Mouse (Mus musculus) intestine, embryonic 16.5 days (tissue): Measurements from ENCODE around the gene Serpinb1c. TPM values are rescaled to one million over a fixed set of nuclear protein-coding genes. Genes with fewer than 3 reads are reported as not detected.
"Not testable (repeated sequence)": the region's sequence is repeated elsewhere in the genome, so short reads cannot be mapped to it uniquely, and the experiment has no call there.

Source experiments
- ATAC-seq: fragments of 200-750 bp; cut with Nextera tagmentation; 2 replicates; pipeline ENCODE4 v1.8.0; 2017; ENCODE audit warnings: moderate TSS enrichment, moderate library complexity
- H3K27ac ChIP-seq: fragments of 300-500 bp; sonication (generic); 2 replicates; pipeline ENCODE4 v1.5.1; 2014; ENCODE audit warnings: mild to moderate bottlenecking, low read length
- H3K27me3 ChIP-seq: fragments of 300-500 bp; sonication (generic); replicated peaks from 2 replicates; pipeline ENCODE4 v1.6.1; 2014; ENCODE audit warnings: low read length, control low read depth, mixed read lengths; ENCODE audit not compliant: control insufficient read depth, insufficient read depth
- H3K36me3 ChIP-seq: fragments of 300-500 bp; sonication (generic); 2 replicates; pipeline ENCODE4 v1.6.1; 2014; ENCODE audit warnings: low read length, control low read depth; ENCODE audit not compliant: control insufficient read depth, insufficient read depth
- H3K4me1 ChIP-seq: fragments of 300-500 bp; sonication (generic); 2 replicates; pipeline ENCODE4 v1.6.1; 2014; ENCODE audit warnings: low read length, control low read depth, mixed read lengths; ENCODE audit not compliant: control insufficient read depth, insufficient read depth
- H3K4me2 ChIP-seq: fragments of 300-500 bp; sonication (generic); 2 replicates; pipeline ENCODE4 v1.6.1; 2014; ENCODE audit warnings: low read depth, low read length, control low read depth
- H3K4me3 ChIP-seq: fragments of 300-500 bp; sonication (generic); 2 replicates; pipeline ENCODE4 v1.5.1; 2014; ENCODE audit warnings: mild to moderate bottlenecking, low read length
- H3K9ac ChIP-seq: fragments of 300-500 bp; sonication (generic); 2 replicates; pipeline ENCODE4 v1.6.1; 2014; ENCODE audit warnings: low read depth, low read length
- H3K9me3 ChIP-seq: fragments of 300-500 bp; sonication (generic); 2 replicates; pipeline ENCODE4 v1.6.1; 2016; ENCODE audit warnings: low read length, control low read depth; ENCODE audit not compliant: control insufficient read depth
- WGBS: fragments of 180-500 bp; shearing (Covaris S2); extraction: QIAGEN DNeasy Blood & Tissue Kit; methylation state at CpG from one replicate; pipeline ENCODE4 v1.1.7; 2014; 5-methylcytosine and 5-hydroxymethylcytosine counted together
- polyA plus RNA-seq: library from polyadenylated mRNA; unstranded; fragments of >200 nt; fragmentation: Nextera tagmentation; extraction: Ambion mirVana; gene quantifications from 2 replicates; pipeline ENCODE4 v1.2.1, GENCODE M21; 2015

Gene Serpinb1c
- polyA plus RNA-seq, 1 experiment from 2014 or later: not detected

DNA sequence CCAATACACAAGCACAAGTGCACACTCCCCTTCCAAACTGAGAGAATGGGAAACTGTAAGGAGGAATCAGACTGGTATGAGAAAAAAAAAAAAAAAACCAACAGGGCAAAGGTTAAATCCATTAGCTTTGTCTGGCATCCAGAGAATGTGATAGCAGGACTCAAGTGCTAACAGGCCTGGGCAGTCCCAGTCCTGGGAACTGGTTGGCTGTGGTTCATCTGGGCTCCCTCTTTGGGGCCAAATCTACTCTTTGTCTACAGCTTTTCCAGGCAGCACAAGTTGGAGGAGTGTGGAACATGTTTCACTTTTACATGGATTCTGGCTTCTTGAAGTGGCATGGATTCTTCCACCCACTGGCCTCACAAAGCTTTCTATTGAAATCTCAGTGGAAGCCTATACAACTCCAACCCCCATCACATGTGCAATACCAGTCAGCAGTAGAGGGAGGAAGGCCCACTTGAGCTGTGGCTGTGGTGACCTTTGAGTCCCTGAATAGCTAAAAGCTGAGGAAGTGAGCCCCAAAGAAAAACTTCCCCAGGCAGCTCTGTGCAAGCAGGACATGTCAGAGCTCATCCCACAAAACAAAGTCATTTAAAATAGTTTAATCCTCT is 14.9 kb upstream of the Serpinb1c start:
- no peak overlapping the region for H3K9ac ChIP-seq
- no peak overlapping the region for H3K4me3 ChIP-seq
- H3K27me3 ChIP-seq: no peaks in the 10 kb centered on the region
- no peaks in the 10 kb centered on the region for H3K36me3 ChIP-seq
- peak; percentile 60; the same call in 1 of the 2 replicates for ATAC-seq
- H3K27ac ChIP-seq: no peak overlapping the region
- no peaks in the 10 kb centered on the region for H3K9me3 ChIP-seq
- H3K4me1 ChIP-seq: 0 out of 2 replicates have a peak, but pooled peaks cover 4% of the 10 kb centered on the region
- H3K4me2 ChIP-seq: no peak overlapping the region

- Histone ChIP-seq H3K4me1 (0 out of 2 replicates have a peak, but pooled peaks cover 4% of the 10 kb centered on the region), H3K9me3 (no peaks in the 10 kb centered on the region), H3K9ac (no peak overlapping the region), H3K4me3 (no peak overlapping the region), H3K4me2 (no peak overlapping the region), H3K27ac (no peak overlapping the region), H3K27me3 (no peaks in the 10 kb centered on the region), H3K36me3 (no peaks in the 10 kb centered on the region)
- no peak for ATAC-seq
- WGBS: 80% methylated on average over 3 of the region's 3 CpGs
Measured at GRCm38 (mm10) chr13:32908182-32908581, 10.2 kb upstream of the Serpinb1c start.

DNA sequence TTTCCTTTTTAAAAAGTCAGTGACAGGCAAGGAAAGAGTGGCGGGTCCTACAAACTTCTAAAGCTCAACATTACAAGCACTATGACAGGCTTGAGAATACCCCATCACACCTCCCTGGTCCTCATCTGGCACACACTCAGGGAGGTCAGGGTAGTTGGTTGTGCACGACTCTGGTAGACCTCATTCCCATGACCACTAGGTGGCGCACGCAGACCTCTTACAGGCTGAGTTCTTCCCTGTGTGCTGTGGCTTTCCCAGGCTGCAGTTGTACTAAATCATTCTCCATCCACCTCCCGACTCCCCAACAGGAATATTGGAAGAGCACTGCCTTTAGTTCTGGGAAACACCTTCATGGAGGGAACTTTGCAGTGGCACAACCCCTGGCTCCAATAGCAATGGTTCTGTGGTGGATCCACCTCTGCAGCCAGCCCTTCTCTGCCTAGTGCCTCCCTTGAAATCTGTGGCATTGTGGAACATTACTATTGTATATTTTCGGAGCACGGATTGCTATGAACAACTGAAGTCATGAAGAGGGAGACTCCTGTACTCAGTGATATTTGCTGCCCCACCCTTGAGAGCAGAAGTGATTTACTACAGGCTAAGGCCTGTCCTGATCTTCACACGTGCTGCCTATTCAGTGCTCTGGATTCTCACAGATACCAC is 5.3 kb upstream of the Serpinb1c start:
- ATAC-seq: peak; percentile 93
- Histone ChIP-seq H3K27me3 (no peaks in the 10 kb centered on the region), H3K4me1 (no peaks in the 10 kb centered on the region), H3K36me3 (no peaks in the 10 kb centered on the region), H3K27ac (no peak overlapping the region), H3K4me2 (no peak overlapping the region), H3K9ac (no peak overlapping the region), H3K4me3 (no peak overlapping the region), H3K9me3 (no peaks in the 10 kb centered on the region)
- WGBS: 31% methylated on average over 8 of the region's 8 CpGs

GRCm38 (mm10) chr13:32902481-32903015 is 4.5 kb upstream of the Serpinb1c start:
- Histone ChIP-seq H3K27ac (no peak overlapping the region), H3K9me3 (no peaks in the 10 kb centered on the region), H3K4me3 (no peak overlapping the region), H3K9ac (no peak overlapping the region), H3K36me3 (no peaks in the 10 kb centered on the region), H3K27me3 (no peaks in the 10 kb centered on the region), H3K4me1 (no peaks in the 10 kb centered on the region), H3K4me2 (no peak overlapping the region)
- WGBS: 14% methylated on average over 4 of the region's 4 CpGs
- peak; percentile 35; the same call in 1 of the 2 replicates for ATAC-seq

GRCm38 (mm10) chr13:32900639-32901038 is 2.6 kb upstream of the Serpinb1c start:
- ATAC-seq: 0 out of 2 replicates have a peak, but pooled peaks have one; percentile 55
- H3K4me3 ChIP-seq: no peak overlapping the region
- H3K4me2 ChIP-seq: no peak overlapping the region
- 14% methylated on average over 2 of the region's 2 CpGs for WGBS
- H3K27me3 ChIP-seq: no peaks in the 10 kb centered on the region
- no peaks in the 10 kb centered on the region for H3K9me3 ChIP-seq
- no peak overlapping the region for H3K9ac ChIP-seq
- H3K4me1 ChIP-seq: no peaks in the 10 kb centered on the region
- H3K27ac ChIP-seq: no peak overlapping the region
- H3K36me3 ChIP-seq: no peaks in the 10 kb centered on the region

- not testable (repeated sequence) for H3K27ac ChIP-seq, H3K36me3 ChIP-seq, ATAC-seq, H3K9me3 ChIP-seq, H3K27me3 ChIP-seq, H3K4me1 ChIP-seq, H3K4me2 ChIP-seq, H3K4me3 ChIP-seq, H3K9ac ChIP-seq
- WGBS: 89% methylated on average over 1 of the region's 2 CpGs
Measured at GRCm38 (mm10) chr13:32899114-32899513, 1.1 kb upstream of the Serpinb1c start.

DNA sequence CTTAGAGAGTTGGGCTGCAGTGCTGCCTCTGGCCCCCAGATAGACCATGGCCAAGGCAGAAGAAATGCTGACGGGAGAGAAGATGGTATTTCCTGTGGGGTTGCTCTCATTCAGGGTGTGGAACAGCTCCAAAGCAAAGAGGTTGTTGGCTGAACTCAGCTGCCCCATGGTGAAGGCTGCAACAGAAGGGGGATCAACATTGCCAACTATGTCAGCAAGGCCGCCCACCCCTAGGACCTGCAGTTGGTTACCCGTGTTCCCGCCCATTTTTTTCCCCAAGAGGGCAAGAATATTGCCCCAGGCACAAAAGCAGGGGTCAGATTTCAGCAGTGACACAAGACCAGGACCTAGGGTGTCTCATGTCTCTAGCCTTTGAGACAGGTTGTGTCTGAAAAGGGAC is 1.1 kb downstream of the Serpinb1c start:
- H3K36me3 ChIP-seq: no peaks in the 10 kb centered on the region
- H3K9ac ChIP-seq: no peak overlapping the region
- WGBS: 78% methylated on average over 4 of the region's 4 CpGs
- H3K4me3 ChIP-seq: no peak overlapping the region
- ATAC-seq: no peak
- no peaks in the 10 kb centered on the region for H3K27me3 ChIP-seq
- H3K4me2 ChIP-seq: no peak overlapping the region
- H3K27ac ChIP-seq: no peak overlapping the region
- H3K4me1 ChIP-seq: no peaks in the 10 kb centered on the region
- no peaks in the 10 kb centered on the region for H3K9me3 ChIP-seq

GRCm38 (mm10) chr13:32884755-32885154 is 13.3 kb downstream of the Serpinb1c start:
- Histone ChIP-seq H3K27me3 (no peaks in the 10 kb centered on the region), H3K9ac (no peak overlapping the region), H3K36me3 (no peaks in the 10 kb centered on the region), H3K9me3 (no peaks in the 10 kb centered on the region), H3K27ac (no peak overlapping the region), H3K4me1 (no peaks in the 10 kb centered on the region), H3K4me3 (no peak overlapping the region), H3K4me2 (no peak overlapping the region)
- ATAC-seq: no peak

GRCm38 (mm10) chr13:32873862-32874261 is 24.1 kb downstream of the Serpinb1c start:
- H3K36me3 ChIP-seq: no peaks in the 10 kb centered on the region
- no peak overlapping the region for H3K4me3 ChIP-seq
- H3K4me2 ChIP-seq: no peak overlapping the region
- no peaks in the 10 kb centered on the region for H3K9me3 ChIP-seq
- H3K4me1 ChIP-seq: no peaks in the 10 kb centered on the region
- ATAC-seq: no peak
- WGBS: 73% methylated on average over 1 of the region's 1 CpGs
- H3K27ac ChIP-seq: no peak overlapping the region
- no peaks in the 10 kb centered on the region for H3K27me3 ChIP-seq
- no peak overlapping the region for H3K9ac ChIP-seq
